Mouse (Mus musculus) bone marrow macrophage, adult 2 months (primary cell): ENCODE measurements around the gene Sez6.

Experiments
- CTCF ChIP-seq: IDR thresholded peaks from 2 replicates; pipeline ENCODE4 v1.5.1; 2012; ENCODE audit warnings: low read depth, mild to moderate bottlenecking, low read length, moderate library complexity
- POLR2A ChIP-seq: IDR thresholded peaks from 2 replicates; pipeline ENCODE4 v1.6.1; 2012; ENCODE audit warnings: mild to moderate bottlenecking, low read depth, low read length, borderline replicate concordance

GRCm38 (mm10) chr11:77931541-77932433 lies 1.2 kb downstream of the Sez6 start:
- no peak for TF ChIP-seq CTCF
- no peak for TF ChIP-seq POLR2A
